Mouse (Mus musculus) ES-Bruce4 (cell line): ENCODE measurements around the gene Mapkap1.

ENCODE experiments used
- CTCF ChIP-seq: IDR thresholded peaks from one replicate; pipeline ENCODE4 v1.8.1; 2011; ENCODE audit warnings: low read depth, low read length
- EP300 ChIP-seq: IDR thresholded peaks from 2 replicates; pipeline ENCODE4 v1.6.1; 2011; ENCODE audit warnings: low read depth, low read length; ENCODE audit not compliant: insufficient read depth
- POLR2A ChIP-seq: IDR thresholded peaks from one replicate; pipeline ENCODE4 v1.8.1; 2011; ENCODE audit warnings: low read length; ENCODE audit not compliant: insufficient read depth

GRCm38 (mm10) chr2:34560146-34560545 lies 153.6 kb downstream of the Mapkap1 start:
- TF ChIP-seq POLR2A (no peak), CTCF (no peak), EP300 (no peak)
